Mouse (Mus musculus) liver, postnatal 0 days (tissue): ENCODE measurements around the gene Bcl7c. TPM values are rescaled to one million over a fixed set of nuclear protein-coding genes. Genes with fewer than 3 reads are reported as not detected.

Experiments
- ATAC-seq: fragments of 200-750 bp; cut with Nextera tagmentation; 2 replicates; pipeline ENCODE4 v1.8.0; 2017; ENCODE audit warnings: mild to moderate bottlenecking, moderate library complexity
- DNase-seq: peaks from one replicate; pipeline ENCODE4 v3.0.0-alpha.2; 2016
- H3K27ac ChIP-seq: fragments of 300-500 bp; sonication (generic); 2 replicates; pipeline ENCODE4 v1.5.1; 2014; ENCODE audit warnings: antibody characterized with exemption, moderate library complexity, mild to moderate bottlenecking, low read depth
- H3K27me3 ChIP-seq: fragments of 300-500 bp; sonication (generic); 2 replicates; pipeline ENCODE4 v1.6.1; 2014; ENCODE audit warnings: low read length, control low read depth, mixed read lengths; ENCODE audit not compliant: insufficient read depth
- H3K36me3 ChIP-seq: fragments of 300-500 bp; sonication (generic); replicated peaks from 2 replicates; pipeline ENCODE4 v1.6.1; 2014; ENCODE audit warnings: mild to moderate bottlenecking, control low read depth, low read length, moderate library complexity, mixed read lengths; ENCODE audit not compliant: insufficient read depth
- H3K4me1 ChIP-seq: fragments of 300-500 bp; sonication (generic); 2 replicates; pipeline ENCODE4 v1.6.1; 2014; ENCODE audit warnings: antibody characterized with exemption, mild to moderate bottlenecking, control low read depth; ENCODE audit not compliant: insufficient read depth
- H3K4me2 ChIP-seq: fragments of 300-500 bp; sonication (generic); 2 replicates; pipeline ENCODE4 v1.6.1; 2014; ENCODE audit warnings: low read depth, mild to moderate bottlenecking, low read length, moderate library complexity, mixed read lengths
- H3K4me3 ChIP-seq: fragments of 300-500 bp; sonication (generic); 2 replicates; pipeline ENCODE4 v1.5.1; 2014; ENCODE audit warnings: low read depth, low read length
- H3K9ac ChIP-seq: fragments of 300-500 bp; sonication (generic); replicated peaks from 2 replicates; pipeline ENCODE4 v1.6.1; 2014; ENCODE audit warnings: mild to moderate bottlenecking, moderate library complexity
- H3K9me3 ChIP-seq: fragments of 300-500 bp; sonication (generic); 2 replicates; pipeline ENCODE4 v1.6.1; 2016; ENCODE audit warnings: mild to moderate bottlenecking, control low read depth, low read length, mixed read lengths
- CTCF ChIP-seq: sonication (generic); IDR thresholded peaks from 2 replicates; pipeline ENCODE4 v1.5.1; 2016; ENCODE audit warnings: antibody characterized with exemption, low read depth
- EP300 ChIP-seq: IDR thresholded peaks from 2 replicates; pipeline ENCODE4 v1.6.1; 2016; ENCODE audit warnings: antibody characterized with exemption, low read depth, mild to moderate bottlenecking
- WGBS: fragments of 180-500 bp; shearing (Covaris S2); extraction: QIAGEN DNeasy Blood & Tissue Kit; methylation state at CpG from one replicate; pipeline ENCODE4 v1.1.7; 2014; ENCODE audit not compliant: insufficient replicate concordance; 5-methylcytosine and 5-hydroxymethylcytosine counted together
- polyA plus RNA-seq: library from polyadenylated mRNA; unstranded; fragments of >200 nt; fragmentation: Nextera tagmentation; extraction: Ambion mirVana; gene quantifications from 2 replicates; pipeline ENCODE4 v1.2.1, GENCODE M21; 2015

Gene Bcl7c
- polyA plus RNA-seq, 1 experiment from 2014 or later, result 20.1 TPM

DNA sequence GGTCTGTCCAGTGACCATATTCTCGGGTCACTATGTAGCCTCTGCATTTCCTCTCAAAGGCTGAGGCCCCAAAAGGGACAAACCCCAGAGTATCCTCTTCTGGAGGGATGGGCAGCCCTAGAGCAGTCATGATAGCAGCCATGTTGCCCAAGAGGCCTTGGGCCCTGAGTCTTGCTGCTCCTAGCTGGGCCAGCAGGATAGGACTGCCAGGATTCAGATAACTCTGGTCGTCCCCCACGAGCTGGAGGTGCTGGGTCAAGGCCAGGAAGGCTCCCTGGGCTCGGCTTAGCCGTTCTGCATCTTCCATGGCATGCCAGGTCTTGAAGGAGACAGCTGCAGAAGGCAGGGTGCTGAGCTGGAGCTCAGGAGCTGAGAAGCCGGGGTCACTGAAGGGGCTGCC is 10.5 kb upstream of the Bcl7c start:
- no peaks in the 10 kb centered on the region for H3K27me3 ChIP-seq
- H3K36me3 ChIP-seq, result 0 out of 2 replicates have a peak, but pooled peaks cover 3% of the 10 kb centered on the region
- no peak overlapping the region for H3K4me3 ChIP-seq
- ATAC-seq (no peak), DNase-seq (no peak)
- no peak overlapping the region for H3K27ac ChIP-seq
- no peak overlapping the region for H3K9ac ChIP-seq
- TF ChIP-seq CTCF (no peak), EP300 (no peak)
- WGBS, result 80% methylated on average over 6 of the region's 6 CpGs
- H3K4me1 ChIP-seq, result peaks cover 9% of the 10 kb centered on the region
- no peak overlapping the region for H3K4me2 ChIP-seq
- H3K9me3 ChIP-seq, result no peaks in the 10 kb centered on the region

DNA sequence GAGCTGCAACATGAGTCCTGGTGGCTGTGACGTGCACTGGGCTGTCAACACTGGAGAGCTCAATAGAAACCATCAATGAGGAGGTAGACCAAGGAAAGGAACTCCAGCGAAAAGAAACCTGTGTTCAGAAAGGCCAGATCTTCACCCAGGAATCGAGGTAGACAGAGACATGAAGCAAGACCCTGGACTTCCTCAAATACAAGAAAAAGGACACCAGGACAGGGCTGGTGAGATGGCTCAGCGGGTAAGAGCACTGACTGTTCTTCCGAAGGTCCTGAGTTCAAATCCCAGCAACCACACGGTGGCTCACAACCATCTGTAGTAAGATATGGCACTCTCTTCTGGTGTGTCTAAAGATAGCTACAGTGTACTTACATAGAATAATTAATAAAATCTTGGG is 9.6 kb upstream of the Bcl7c start:
- peaks cover 9% of the 10 kb centered on the region for H3K4me1 ChIP-seq
- 68% methylated on average over 6 of the region's 6 CpGs for WGBS
- no peaks in the 10 kb centered on the region for H3K27me3 ChIP-seq
- DNase-seq, result no peak
- ATAC-seq, result no peak
- no peaks in the 10 kb centered on the region for H3K9me3 ChIP-seq
- no peak overlapping the region for H3K9ac ChIP-seq
- H3K36me3 ChIP-seq, result 0 out of 2 replicates have a peak, but pooled peaks cover 3% of the 10 kb centered on the region
- no peak overlapping the region for H3K27ac ChIP-seq
- no peak overlapping the region for H3K4me2 ChIP-seq
- TF ChIP-seq EP300 (no peak), CTCF (no peak)
- no peak overlapping the region for H3K4me3 ChIP-seq

DNA sequence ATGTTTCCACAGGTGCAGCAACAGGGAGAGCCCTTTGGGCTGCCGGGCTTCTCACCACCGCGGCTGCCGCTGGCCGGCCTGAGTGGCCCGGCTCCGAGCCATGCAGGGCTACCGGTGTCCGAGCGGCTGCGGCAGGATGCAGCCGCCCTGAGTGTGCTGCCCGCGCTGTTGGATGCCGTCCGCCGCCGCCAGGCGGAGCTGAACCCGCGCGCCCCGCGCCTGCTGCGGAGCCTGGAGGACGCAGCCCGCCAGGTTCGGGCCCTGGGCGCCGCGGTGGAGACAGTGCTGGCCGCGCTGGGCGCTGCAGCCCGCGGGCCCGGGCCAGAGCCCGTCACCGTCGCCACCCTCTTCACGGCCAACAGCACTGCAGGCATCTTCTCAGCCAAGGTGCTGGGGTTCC is 8.3 kb upstream of the Bcl7c start:
- DNase-seq (peak; percentile 78), ATAC-seq (peak; percentile 53)
- peak overlapping the region; percentile 50; the same call in 1 of the 2 replicates for H3K9ac ChIP-seq
- H3K4me1 ChIP-seq, result peaks cover 18% of the 10 kb centered on the region
- H3K4me3 ChIP-seq, result peak overlapping the region; percentile 34
- H3K36me3 ChIP-seq, result 0 out of 2 replicates have a peak, but pooled peaks cover 3% of the 10 kb centered on the region
- peak overlapping the region; percentile 68 for H3K4me2 ChIP-seq
- H3K27ac ChIP-seq, result no peak overlapping the region
- TF ChIP-seq EP300 (no peak), CTCF (peak; percentile 66)
- H3K27me3 ChIP-seq, result no peaks in the 10 kb centered on the region
- H3K9me3 ChIP-seq, result no peaks in the 10 kb centered on the region
- 6% methylated on average over 41 of the region's 41 CpGs for WGBS

DNA sequence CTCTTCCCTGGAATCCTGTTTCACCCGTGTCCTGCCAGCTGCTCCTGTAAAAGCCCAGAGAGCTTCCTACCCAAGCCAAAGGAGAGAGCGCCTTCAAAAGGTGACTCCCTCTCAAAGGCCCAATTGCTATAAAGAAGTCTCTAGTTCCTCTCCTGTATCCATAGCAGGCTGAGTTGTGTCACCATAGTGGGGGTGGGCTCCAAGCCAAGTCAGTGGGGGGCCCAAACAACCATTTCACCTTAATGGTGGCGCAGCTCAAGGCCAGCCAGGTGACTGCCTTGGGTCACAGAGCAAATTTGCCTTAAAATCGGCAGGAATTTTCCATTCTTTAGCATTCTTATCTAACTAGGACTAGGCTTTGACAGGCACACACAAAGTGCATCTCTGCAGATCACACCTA is 6.1 kb upstream of the Bcl7c start:
- Histone ChIP-seq H3K9me3 (no peaks in the 10 kb centered on the region), H3K36me3 (0 out of 2 replicates have a peak, but pooled peaks cover 3% of the 10 kb centered on the region), H3K4me3 (no peak overlapping the region), H3K27ac (no peak overlapping the region), H3K9ac (no peak overlapping the region), H3K4me2 (no peak overlapping the region), H3K4me1 (peaks cover 28% of the 10 kb centered on the region), H3K27me3 (no peaks in the 10 kb centered on the region)
- WGBS, result 79% methylated on average over 4 of the region's 4 CpGs
- ATAC-seq (no peak), DNase-seq (no peak)
- TF ChIP-seq EP300, result no peak
- TF ChIP-seq CTCF, result no peak

DNA sequence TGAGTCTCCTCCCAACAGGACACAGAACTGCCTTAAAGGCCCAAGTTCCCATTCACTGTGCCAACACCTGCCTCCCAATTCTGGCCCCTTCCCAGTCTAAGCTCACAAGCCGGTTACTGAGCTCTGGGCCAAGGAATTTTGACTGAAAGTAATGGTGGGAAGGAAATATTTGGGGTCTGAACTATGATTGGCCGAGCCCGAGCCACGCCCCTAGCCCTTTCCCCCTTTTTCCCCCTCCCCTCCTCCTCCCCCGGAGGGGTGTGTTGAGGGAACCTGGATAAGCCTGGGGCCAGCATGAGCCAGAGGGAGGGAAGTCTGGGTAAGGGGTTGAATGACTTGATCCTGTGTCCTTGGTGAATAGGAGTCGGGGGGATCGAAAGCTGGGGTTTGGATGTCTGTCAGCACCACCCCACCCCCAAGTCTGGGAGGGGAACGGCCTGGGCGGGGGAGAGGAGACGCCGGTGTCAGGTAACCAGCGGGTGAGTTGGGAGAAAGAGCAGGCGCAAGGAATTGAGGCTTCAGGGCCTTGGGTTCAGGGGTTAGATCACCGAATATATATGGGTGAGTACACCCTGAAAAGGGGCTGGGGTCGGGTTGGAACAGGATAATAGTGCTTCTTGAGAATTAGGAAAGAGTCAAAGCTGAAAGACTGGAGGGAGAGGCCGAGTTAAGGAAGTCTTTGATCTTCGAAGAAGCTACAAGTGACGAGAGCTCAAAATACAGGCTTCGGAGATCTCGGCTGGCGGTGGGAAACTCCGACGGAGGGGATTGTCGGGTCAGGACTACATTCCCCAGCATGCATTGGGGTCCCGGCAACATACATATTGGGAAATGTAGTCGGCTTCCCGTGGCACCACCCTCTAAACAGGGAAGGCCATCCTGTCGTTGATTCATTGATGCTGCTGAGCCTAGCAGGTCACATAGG is 4.0 kb upstream of the Bcl7c start, which contains the start of gene Ctf1:
Gene Ctf1, plus strand, starts transcription at position 276 of the 925 bp plus-strand sequence.
- peaks cover 38% of the 10 kb centered on the region for H3K4me1 ChIP-seq
- H3K4me2 ChIP-seq, result peak within 1 kb of the TSS; percentile 73
- peak within 1 kb of the TSS; percentile 60 for H3K9ac ChIP-seq
- H3K27ac ChIP-seq, result peak within 1 kb of the TSS; percentile 78
- 0 out of 2 replicates have a peak, but pooled peaks cover 3% of the 10 kb centered on the region for H3K36me3 ChIP-seq
- WGBS, result 6% methylated on average over 28 of the region's 28 CpGs
- ATAC-seq, result peak; percentile 39
- TF ChIP-seq EP300, result no peak
- TF ChIP-seq CTCF, result no peak
- DNase-seq, result peak; percentile 77
- no peaks in the 10 kb centered on the region for H3K9me3 ChIP-seq
- peak within 1 kb of the TSS; percentile 41 for H3K4me3 ChIP-seq
- H3K27me3 ChIP-seq, result no peaks in the 10 kb centered on the region

DNA sequence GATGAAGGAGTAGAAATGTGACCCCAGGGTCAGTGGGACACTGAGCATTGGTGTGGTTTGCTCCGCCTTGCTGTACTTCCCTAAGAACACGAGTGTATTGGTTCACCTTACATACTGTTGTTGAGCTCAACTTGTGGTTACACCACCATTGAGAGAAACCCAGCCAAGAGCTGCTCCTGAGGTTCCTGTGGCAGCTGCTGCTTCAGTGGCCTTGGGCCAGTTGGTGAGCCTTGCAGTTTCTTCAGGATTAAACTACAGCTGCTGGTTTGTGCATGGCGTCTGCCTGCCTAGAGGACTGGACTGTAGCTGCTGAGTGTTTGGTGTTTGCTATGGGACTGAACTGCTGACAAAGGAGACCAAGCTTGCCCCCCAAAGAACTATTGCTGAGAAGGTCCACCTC is 2.7 kb upstream of the Bcl7c start:
- Histone ChIP-seq H3K9me3 (no peaks in the 10 kb centered on the region), H3K27me3 (no peaks in the 10 kb centered on the region), H3K36me3 (0 out of 2 replicates have a peak, but pooled peaks cover 5% of the 10 kb centered on the region), H3K4me1 (peaks cover 38% of the 10 kb centered on the region), H3K4me3 (no peak overlapping the region), H3K9ac (no peak overlapping the region), H3K27ac (peak overlapping the region; percentile 78), H3K4me2 (no peak overlapping the region)
- ATAC-seq (peak; percentile 5; the same call in 1 of the 2 replicates), DNase-seq (no peak)
- TF ChIP-seq CTCF (no peak), EP300 (no peak)
- WGBS, result 52% methylated on average over 3 of the region's 3 CpGs
